Mouse (Mus musculus): Measurements from ENCODE around the gene Epor.
A peak's percentile ranks its signal among the peaks of the same experiment; 100 is the strongest.

Gene Epor

DNA sequence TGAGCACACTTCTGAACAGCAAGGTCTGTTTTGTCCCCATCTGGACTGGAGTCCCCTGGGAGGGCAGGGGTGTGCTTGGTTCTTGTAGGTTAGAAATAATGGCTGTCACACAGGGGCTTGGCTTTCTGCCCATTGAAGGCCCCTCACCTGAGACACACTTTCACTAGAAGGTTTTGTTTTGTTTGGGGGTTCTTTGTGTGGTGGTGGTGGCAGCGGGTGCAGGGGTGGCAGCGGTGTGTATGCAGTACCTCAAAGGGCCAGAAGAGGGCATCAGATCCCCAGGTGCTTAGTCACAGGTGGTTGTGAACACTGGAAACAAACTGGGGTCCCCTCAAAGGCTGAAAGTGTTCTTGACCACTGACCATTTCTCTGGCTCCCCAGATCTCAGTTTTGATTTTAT lies 14.7 kb upstream of the Epor start:
- Histone ChIP-seq H3K4me1 (replicated peaks; ENCODE audit: low read depth, low read length) (peaks cover 59% of the 10 kb centered on the region), H3K4me3 (replicated peaks; ENCODE audit: low read length) (no peak overlapping the region), H3K27me3 (ENCODE audit: insufficient read depth, low read length) (peaks cover 60% of the 10 kb centered on the region), H3K36me3 (ENCODE audit: insufficient read depth, low read length) (no peaks in the 10 kb centered on the region), H3K9me3 (ENCODE audit: low read length) (no peaks in the 10 kb centered on the region)
- TF ChIP-seq CTCF (conservative IDR thresholded peaks at IDR 0.05; ENCODE audit: low read length) = peak; percentile 92
- TF ChIP-seq NANOG (IDR thresholded peaks at IDR 0.05; ENCODE audit: borderline replicate concordance, low read length) = no peak

DNA sequence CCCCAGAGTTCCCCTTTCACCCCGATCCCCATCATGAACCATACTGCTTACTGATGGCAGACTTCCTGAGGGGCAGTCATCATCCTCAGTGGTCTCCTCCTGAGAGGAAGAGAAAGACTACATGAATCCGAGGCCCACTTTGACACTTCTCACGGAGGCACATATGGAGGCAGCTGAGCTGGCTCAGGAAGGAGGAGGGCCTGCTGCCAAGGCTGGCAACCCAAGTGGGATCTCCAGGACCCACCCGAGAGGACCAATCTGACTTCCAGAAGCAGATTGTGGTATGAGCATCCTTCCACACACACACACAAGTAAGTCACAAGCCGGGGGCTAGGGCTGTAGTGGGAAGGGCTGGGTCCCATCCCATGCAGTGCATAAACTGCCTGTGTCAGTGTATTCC lies 14.0 kb upstream of the Epor start:
- Histone ChIP-seq H3K27me3 (ENCODE audit: insufficient read depth, low read length) (peaks cover 55% of the 10 kb centered on the region), H3K4me3 (replicated peaks; ENCODE audit: low read length) (no peak overlapping the region)
- TF ChIP-seq NANOG (IDR thresholded peaks at IDR 0.05; ENCODE audit: borderline replicate concordance, low read length) = no peak
- TF ChIP-seq CTCF (conservative IDR thresholded peaks at IDR 0.05; ENCODE audit: low read length) = no peak
- TF ChIP-seq POU5F1 (IDR thresholded peaks at IDR 0.05; ENCODE audit: borderline replicate concordance, low read length) = no peak

GRCm38 (mm10) chr9:21976626-21977175 lies 13.4 kb upstream of the Epor start:
- TF ChIP-seq CTCF (conservative IDR thresholded peaks at IDR 0.05; ENCODE audit: low read length) = no peak
- no peaks in the 10 kb centered on the region for H3K36me3 ChIP-seq (ENCODE audit: insufficient read depth, low read length)
- 0 out of 2 replicates have a peak overlapping the region, but pooled peaks have one; percentile 20 for H3K4me3 ChIP-seq (replicated peaks; ENCODE audit: low read length)
- peaks cover 54% of the 10 kb centered on the region for H3K27me3 ChIP-seq (ENCODE audit: insufficient read depth, low read length)
- no peaks in the 10 kb centered on the region for H3K9me3 ChIP-seq (ENCODE audit: low read length)
- H3K4me1 ChIP-seq (replicated peaks; ENCODE audit: low read depth, low read length) = peaks cover 58% of the 10 kb centered on the region

More for the DNA sequence above, 14.0 kb upstream of the Epor start:
- no peaks in the 10 kb centered on the region for H3K9me3 ChIP-seq (ENCODE audit: low read length)
- peaks cover 59% of the 10 kb centered on the region for H3K4me1 ChIP-seq (replicated peaks; ENCODE audit: low read depth, low read length)
- H3K36me3 ChIP-seq (ENCODE audit: insufficient read depth, low read length) = no peaks in the 10 kb centered on the region

GRCm38 (mm10) chr9:21969304-21969703 lies 6.0 kb upstream of the Epor start:
- Histone ChIP-seq H3K36me3 (ENCODE audit: insufficient read depth, low read length) (no peaks in the 10 kb centered on the region), H3K9me3 (ENCODE audit: low read length) (no peaks in the 10 kb centered on the region), H3K4me3 (replicated peaks; ENCODE audit: low read length) (no peak overlapping the region), H3K4me1 (replicated peaks; ENCODE audit: low read depth, low read length) (peaks cover 19% of the 10 kb centered on the region), H3K27me3 (ENCODE audit: insufficient read depth, low read length) (peaks cover 42% of the 10 kb centered on the region)
- TF ChIP-seq POU5F1 (IDR thresholded peaks at IDR 0.05; ENCODE audit: borderline replicate concordance, low read length) (no peak), NANOG (IDR thresholded peaks at IDR 0.05; ENCODE audit: borderline replicate concordance, low read length) (no peak), CTCF (conservative IDR thresholded peaks at IDR 0.05; ENCODE audit: low read length) (no peak)

DNA sequence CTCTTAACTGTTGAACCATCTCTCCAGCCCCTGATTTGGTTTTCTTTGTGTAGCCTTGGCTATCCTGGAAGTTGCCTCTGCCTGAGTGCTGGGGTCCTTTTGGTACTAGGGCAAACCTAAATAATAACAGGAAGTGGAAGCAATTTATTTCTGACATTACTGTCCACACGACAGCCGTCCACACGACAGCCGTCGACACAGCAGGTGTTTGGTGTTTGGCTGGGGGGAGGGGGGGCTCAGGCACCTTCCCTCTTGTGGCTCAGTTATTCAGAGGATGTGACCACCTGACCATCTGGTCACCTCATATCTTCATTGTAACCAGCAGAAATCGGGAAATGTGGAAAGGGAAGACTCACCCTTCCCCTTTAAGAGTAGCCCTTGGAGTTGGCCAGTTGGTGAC lies 5.6 kb upstream of the Epor start:
- H3K4me3 ChIP-seq (replicated peaks; ENCODE audit: low read length) = no peak overlapping the region
- H3K4me1 ChIP-seq (replicated peaks; ENCODE audit: low read depth, low read length) = peaks cover 14% of the 10 kb centered on the region

GRCm38 (mm10) chr9:21962416-21963059 lies 768 bp downstream of the Epor start:
- Histone ChIP-seq H3K4me1 (replicated peaks; ENCODE audit: low read depth, low read length) (peaks cover 56% of the 10 kb centered on the region), H3K36me3 (ENCODE audit: insufficient read depth, low read length) (peaks cover 21% of the 10 kb centered on the region), H3K27me3 (ENCODE audit: insufficient read depth, low read length) (peaks cover 59% of the 10 kb centered on the region), H3K9me3 (ENCODE audit: low read length) (no peaks in the 10 kb centered on the region), H3K4me3 (replicated peaks; ENCODE audit: low read length) (peak overlapping the region; percentile 74)
- no peak for TF ChIP-seq POU5F1 (IDR thresholded peaks at IDR 0.05; ENCODE audit: borderline replicate concordance, low read length)
- no peak for TF ChIP-seq NANOG (IDR thresholded peaks at IDR 0.05; ENCODE audit: borderline replicate concordance, low read length)
- no peak for TF ChIP-seq CTCF (conservative IDR thresholded peaks at IDR 0.05; ENCODE audit: low read length)

More for the DNA sequence above, 5.6 kb upstream of the Epor start:
- TF ChIP-seq CTCF (conservative IDR thresholded peaks at IDR 0.05; ENCODE audit: low read length) (no peak), POU5F1 (IDR thresholded peaks at IDR 0.05; ENCODE audit: borderline replicate concordance, low read length) (no peak), NANOG (IDR thresholded peaks at IDR 0.05; ENCODE audit: borderline replicate concordance, low read length) (no peak)
- H3K36me3 ChIP-seq (ENCODE audit: insufficient read depth, low read length) = no peaks in the 10 kb centered on the region
- H3K9me3 ChIP-seq (ENCODE audit: low read length) = no peaks in the 10 kb centered on the region
- H3K27me3 ChIP-seq (ENCODE audit: insufficient read depth, low read length) = peaks cover 45% of the 10 kb centered on the region

DNA sequence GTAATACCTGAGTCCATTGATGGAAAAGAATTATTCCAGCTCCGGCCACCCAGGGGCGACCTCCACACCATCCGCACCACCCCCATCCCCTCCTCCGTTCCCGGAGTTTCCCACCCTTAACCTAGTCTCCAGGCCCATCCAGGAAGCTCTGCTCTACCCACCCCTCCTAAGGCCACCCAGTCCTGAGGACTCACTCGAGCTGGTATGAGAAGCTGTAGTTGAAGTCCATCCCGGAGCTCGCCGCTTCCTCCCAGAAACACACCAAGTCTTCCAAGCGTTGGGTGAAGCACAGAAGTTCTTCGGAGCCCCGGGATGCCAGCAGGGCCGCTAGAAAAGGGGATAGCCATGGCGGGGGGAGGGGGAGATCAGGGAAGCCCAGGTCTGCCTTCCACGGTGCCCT lies 1.3 kb downstream of the Epor start:
- TF ChIP-seq POU5F1 (IDR thresholded peaks at IDR 0.05; ENCODE audit: borderline replicate concordance, low read length) (no peak), NANOG (IDR thresholded peaks at IDR 0.05; ENCODE audit: borderline replicate concordance, low read length) (no peak), CTCF (conservative IDR thresholded peaks at IDR 0.05; ENCODE audit: low read length) (0 out of 2 replicates have a peak, but pooled peaks have one; percentile 2)
- Histone ChIP-seq H3K9me3 (ENCODE audit: low read length) (no peaks in the 10 kb centered on the region), H3K36me3 (ENCODE audit: insufficient read depth, low read length) (peaks cover 27% of the 10 kb centered on the region), H3K4me1 (replicated peaks; ENCODE audit: low read depth, low read length) (peaks cover 59% of the 10 kb centered on the region), H3K4me3 (replicated peaks; ENCODE audit: low read length) (peak overlapping the region; percentile 74), H3K27me3 (ENCODE audit: insufficient read depth, low read length) (peaks cover 55% of the 10 kb centered on the region)

DNA sequence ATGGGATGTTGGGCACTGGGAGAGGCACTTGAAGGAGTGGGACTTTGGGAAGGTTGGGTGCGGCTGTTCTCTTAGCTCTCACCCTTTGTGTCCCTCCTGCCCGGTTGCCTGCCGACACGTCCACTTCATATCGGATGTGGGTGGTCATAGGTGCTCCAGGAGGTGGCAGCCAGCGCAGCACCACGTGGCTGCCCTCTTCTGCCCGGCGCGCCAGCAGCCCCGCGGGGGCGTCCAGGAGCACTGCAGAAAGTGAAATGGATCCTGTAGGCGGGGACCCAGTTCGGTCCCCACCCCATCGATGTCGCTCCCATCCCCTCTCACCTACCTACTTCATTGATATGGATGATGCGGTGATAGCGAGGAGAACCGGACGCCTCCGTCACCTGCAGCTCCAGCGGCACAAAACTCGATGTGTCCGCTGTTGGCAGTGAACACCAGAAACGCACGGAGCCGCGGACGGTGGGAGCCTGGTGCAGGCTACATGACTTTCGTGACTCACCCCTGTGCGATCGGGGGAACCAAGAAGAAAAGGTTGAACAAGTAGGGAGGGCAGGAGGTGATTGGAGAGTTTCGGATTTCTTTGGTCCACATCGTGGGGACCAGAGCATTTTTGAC lies 1.8 kb downstream of the Epor start:
- H3K4me1 ChIP-seq (replicated peaks; ENCODE audit: low read depth, low read length) = peaks cover 64% of the 10 kb centered on the region
- peak overlapping the region; percentile 74 for H3K4me3 ChIP-seq (replicated peaks; ENCODE audit: low read length)
- no peak for TF ChIP-seq POU5F1 (IDR thresholded peaks at IDR 0.05; ENCODE audit: borderline replicate concordance, low read length)
- no peak for TF ChIP-seq CTCF (conservative IDR thresholded peaks at IDR 0.05; ENCODE audit: low read length)
- TF ChIP-seq NANOG (IDR thresholded peaks at IDR 0.05; ENCODE audit: borderline replicate concordance, low read length) = no peak
- no peaks in the 10 kb centered on the region for H3K9me3 ChIP-seq (ENCODE audit: low read length)
- H3K27me3 ChIP-seq (ENCODE audit: insufficient read depth, low read length) = peaks cover 55% of the 10 kb centered on the region
- peaks cover 31% of the 10 kb centered on the region for H3K36me3 ChIP-seq (ENCODE audit: insufficient read depth, low read length)
